Mouse (Mus musculus) T-helper 1 cell (primary cell): Measurements from ENCODE around the gene Prrc2b.

Experiments
- in situ Hi-C: fragments of 300-600 bp; cut with MboI, MseI; formaldehyde crosslinking; loops from one replicate; pipeline ENCODE4 v1.15.1; 2025; ENCODE audit warnings: high pct_unique_total_duplicates

Prrc2b gene

DNA sequence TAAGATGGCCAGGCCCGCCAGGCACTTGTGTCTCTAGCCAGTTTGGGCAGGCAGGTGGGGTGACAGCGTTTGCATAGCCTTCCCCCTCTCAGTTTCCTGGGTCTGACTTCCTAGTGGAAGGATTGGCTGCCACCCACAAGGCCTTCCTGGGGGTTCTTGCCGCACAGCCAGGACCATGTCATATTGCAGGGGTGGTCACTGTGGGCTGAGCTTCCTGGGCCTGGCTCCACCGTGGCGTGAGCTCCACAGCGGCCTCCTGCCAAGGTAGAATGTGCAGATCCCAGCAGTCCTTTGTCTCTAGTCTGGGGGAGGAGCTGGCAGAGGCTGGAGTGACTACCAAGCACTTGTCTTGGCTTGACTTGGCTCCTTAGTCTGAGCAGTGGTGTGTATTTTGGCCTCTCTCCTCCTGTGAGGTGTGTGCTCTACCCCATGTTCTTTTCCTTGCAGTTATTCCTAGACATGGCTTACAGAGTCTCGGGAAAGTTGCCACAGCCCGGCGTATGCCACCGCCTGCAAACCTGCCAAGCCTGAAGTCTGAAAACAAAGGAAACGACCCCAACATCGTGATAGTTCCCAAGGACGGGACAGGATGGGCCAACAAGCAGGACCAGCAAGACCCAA lies 31.9 kb downstream of the Prrc2b start:
- in situ Hi-C loops: no loop called here

DNA sequence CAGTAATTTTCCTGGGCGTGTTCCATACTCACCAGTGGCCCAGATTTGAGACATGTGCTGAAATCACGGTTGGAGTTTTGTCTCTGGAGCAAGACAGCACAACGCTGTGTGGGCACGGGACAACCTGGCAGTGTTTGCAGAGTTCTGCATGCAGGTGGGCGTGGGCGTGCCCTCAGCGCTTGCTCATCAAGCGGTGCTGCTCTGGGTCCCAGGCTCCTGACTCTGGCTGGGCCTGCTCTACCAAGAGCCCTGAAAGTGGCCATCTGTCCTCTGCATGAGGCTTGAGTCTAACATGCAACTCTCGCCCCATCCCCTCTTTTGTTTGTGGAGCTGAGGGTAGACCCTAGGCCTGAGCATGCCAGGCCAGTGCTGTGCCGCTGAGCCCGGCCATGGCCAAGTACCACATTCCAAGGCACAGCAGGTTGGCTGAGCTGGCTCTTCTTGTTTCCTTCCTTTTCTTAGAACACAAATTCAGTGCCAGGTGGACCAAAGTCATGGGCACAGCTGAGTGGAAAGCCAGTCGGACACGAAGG lies 36.2 kb downstream of the Prrc2b start:
- in situ Hi-C loops: no loop called here

DNA sequence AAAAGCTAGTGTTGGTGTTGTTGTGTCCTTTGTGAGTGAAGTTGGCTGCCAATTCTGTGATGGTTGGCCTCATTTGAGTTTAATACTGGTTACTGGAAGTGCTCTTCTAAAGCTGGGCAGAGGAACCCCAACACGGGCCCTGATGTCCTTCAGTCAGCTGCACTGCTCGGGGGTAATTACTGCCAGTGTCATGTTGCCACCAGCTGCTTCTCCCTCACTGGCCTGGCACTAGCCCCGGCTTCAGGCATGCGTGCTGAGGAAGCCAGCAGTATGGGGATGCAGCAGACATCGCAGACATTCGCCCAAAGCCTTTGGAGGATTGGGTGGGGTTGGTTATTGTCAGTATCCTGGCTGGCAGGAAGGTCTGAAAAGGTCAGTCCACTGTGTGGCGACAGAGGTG lies 36.8 kb downstream of the Prrc2b start:
- in situ Hi-C loops: no loop called here

DNA sequence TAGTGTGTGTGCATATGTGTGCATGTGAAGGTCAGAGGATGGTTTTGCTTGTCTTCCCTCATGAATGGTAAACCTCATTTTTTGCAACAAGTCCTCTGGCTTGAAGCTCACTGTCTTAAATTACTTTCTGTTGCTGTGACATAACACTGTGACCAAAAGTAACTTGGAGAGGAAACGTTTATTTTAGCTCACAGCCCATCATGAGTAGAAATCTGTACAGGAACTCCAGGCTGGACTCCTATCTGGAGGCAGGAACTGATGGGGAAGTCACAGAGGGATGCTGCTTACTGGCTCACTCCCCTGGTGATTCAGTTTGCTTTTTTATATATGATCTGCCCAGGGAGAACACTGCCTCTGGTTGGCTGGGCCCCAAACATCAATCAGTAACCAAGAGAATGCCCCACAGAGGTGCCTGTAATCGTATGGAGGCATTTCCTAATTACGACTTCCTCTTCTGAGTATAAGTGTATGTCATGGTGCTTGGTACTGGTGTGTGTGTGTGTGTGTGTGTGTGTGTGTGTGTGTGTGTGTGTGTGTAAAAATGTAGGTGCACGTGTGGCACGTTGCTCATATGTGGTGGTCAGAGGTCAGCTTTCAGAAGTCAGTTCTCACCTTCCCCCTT lies 38.3 kb downstream of the Prrc2b start:
- in situ Hi-C loops: no loop called here

DNA sequence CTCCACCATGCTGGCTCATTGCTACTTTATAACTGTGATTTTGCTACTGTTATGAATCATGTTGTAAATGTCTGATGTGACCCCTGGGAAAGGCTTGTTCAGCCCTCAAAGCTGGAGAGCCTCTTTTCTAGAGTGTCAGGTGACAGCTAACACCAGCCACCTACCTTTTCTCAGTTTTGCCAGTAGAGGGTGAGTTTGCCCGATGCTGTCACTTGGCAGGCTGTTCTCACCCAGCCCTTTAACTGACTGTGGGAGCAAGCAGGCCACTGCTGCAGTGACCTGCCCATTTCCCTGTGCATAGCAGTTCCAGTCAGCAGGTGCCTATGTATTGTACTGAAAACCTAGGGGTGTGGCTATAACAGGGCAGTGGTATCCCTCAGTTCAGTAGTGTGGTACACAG lies 39.7 kb downstream of the Prrc2b start:
- in situ Hi-C loops: loop anchor here (5.0 kb wide), 1 partner anchor 58 kb away; no protein-coding TSS in a partner anchor

DNA sequence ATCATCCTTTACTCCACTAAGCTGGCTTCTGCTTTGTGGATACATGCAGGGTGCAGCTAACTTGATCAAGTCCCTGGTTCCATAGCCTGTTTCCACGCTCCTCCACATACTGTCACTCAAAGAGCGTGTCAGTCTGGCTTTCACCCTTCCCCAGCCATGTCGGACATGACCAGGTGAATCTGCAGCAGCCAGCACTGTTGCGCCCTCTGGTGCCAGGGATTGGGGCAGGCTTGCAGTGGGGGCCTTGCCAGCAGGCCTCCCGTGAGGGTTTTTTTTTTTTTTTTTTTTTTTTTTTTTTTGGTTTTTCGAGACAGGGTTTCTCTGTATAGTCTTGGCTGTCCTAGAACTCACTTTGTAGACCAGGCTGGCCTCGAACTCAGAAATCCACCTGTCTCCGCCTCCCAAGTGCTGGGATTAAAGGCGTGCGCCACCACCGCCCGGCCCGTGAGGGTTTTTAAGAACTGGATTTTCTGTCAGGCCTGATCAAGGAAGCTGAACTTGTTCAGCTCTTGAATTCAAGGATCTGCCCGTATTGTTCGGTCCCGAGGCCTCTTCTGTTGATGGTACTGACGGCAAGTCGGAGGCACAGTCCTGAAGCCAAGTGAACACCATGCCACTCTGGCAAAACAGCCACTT lies 41.1 kb downstream of the Prrc2b start:
- in situ Hi-C loops: loop anchor here (5.0 kb wide), 1 partner anchor 60 kb away; no protein-coding TSS in a partner anchor

DNA sequence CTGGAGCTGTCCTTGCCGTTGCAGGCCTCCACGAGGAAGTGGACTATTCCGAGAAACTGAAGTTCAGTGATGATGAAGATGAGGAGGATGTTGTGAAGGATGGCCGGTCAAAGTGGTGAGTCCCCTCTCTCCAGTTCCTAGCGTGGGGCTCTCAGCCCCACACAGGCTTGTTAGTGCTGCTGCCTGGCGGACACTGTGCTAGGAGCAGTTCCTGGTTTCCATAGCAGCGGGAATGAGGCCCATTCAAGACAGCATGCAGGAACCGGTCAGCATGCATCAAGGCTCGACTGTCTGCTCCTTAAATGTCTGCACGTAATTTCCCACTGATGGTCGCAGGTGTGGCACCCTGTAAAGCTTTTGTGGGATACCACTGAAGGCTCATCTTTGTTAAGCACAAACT lies 48.1 kb downstream of the Prrc2b start:
- in situ Hi-C loops: no loop called here

DNA sequence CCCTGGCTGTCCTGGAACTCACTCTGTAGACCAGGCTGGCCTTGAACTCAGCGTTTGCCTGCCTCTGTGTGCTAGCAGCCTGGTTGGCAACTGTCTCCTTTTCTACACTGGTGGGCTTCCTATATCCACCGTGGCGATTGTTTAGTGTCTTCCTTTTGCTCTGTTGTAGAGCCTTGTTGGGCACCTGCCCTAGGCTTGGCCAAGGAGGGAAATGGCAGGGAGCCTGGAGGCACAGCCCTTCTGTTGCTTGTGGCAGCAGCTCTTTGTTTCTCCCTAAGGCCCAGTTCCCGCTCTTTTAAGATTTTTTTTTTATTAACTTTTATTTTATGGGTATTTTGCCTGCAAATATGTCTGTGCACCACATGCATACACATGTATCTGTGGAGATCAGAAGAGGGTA lies 49.2 kb downstream of the Prrc2b start:
- in situ Hi-C loops: no loop called here

DNA sequence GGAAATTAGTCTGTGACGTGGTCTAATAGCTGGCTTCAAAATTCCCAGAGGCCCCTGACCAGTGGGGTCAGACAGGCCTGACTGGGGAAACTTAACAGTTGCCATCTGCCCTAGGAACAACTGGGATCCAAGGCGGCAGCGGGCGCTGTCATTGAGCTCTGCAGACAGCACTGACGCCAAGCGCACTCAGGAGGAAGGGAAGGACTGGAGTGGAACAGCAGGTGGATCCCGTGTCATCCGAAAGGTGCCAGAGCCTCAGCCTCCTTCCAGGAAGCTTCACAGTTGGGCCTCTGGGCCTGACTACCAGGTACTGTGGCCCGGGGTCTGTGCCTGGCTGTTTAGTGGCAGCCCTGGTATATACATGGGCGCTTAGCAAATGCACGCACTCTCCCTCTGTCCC lies 49.8 kb downstream of the Prrc2b start:
- in situ Hi-C loops: no loop called here

DNA sequence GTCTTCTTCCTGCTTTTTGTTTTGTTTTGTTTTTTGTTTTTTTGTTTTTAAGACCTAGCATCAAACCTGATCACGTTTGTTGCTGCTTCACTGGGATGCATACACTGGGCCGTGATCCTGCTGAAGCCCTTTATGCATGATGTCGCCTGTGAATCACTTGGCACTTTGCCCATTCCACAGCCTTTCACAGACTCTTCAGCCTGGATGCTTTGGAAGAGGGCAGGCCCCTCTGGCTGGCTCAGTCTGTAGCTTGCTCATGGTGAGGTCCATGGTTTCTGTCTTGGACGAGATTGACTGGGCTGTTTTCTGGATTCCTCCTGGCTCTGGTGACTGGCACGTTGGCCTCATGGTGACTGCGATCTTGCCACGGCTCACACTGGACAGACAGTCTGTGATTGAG lies 50.6 kb downstream of the Prrc2b start:
- in situ Hi-C loops: no loop called here

DNA sequence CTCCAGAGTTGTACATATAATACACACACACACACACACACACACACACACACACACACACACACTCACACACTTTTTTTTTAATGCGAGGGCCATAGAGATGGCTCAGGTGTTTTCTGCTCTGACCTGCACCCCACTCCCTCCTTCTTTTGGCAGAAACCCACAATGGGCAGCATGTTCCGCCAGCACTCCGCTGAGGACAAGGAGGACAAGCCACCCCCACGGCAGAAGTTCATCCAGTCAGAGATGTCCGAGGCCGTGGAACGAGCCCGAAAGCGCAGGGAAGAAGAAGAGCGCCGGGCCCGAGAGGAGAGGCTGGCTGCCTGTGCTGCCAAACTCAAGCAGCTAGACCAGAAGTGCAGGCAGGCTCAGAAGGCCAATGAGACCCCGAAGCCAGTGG lies 53.0 kb downstream of the Prrc2b start:
- in situ Hi-C loops: no loop called here

DNA sequence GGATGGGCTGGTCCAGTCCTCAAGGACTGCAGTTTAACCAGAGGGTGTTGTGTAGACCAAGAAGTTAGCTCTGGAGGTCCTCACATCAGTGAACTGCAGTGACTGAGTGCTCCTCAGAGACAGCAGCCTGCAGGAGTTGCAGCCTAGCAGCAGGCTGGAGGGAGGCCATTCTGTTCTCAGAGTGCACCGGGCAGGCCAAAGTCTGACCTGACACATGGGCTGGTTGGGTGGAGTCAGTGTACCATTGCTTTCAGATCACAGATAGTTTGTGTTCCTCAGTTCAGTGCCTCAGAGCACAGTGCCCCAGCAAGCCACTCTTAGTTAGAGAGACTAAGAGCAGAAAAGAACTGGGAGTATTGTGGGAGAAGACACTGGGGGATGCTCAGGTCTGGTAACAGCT lies 56.8 kb downstream of the Prrc2b start:
- in situ Hi-C loops: no loop called here

DNA sequence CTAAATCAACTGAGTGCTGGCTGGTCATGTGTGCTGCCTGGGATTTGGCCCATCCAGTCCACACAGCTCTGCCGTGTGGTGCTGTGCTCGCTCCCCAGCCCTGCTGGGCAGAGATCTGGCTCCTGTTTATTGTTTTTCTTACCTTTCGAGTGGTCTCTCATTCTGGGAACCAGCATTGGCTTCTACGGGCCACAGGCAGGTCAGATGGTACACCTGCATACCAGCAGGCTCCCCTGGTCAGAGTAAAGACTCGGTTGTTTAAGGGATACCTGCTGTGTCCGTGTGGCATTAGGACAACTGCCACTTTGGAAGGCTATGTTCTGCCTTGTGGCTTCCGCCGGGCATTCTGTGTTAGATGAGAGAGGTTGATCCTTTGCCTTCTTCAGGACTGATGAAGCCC lies 60.8 kb downstream of the Prrc2b start:
- in situ Hi-C loops: no loop called here

DNA sequence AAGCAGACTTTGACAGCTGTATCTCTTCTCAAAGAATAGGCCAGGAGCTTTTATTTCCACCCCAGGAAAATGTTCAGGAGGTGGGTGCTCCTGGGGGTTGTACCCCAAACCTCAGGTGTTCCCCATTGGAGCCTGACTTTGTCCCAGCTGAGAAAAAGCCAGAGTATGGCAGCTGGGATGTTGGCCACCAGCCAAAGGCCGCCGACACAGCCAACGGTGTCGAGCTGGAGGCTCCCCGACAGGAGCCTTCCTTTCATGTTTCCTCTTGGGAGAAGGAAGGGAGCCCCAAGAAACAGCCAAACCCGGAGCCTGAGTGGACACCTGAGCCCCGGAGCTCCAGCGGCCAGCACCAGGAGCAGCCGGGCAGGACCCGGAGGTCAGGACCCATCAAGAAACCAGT lies 62.1 kb downstream of the Prrc2b start:
- in situ Hi-C loops: no loop called here

DNA sequence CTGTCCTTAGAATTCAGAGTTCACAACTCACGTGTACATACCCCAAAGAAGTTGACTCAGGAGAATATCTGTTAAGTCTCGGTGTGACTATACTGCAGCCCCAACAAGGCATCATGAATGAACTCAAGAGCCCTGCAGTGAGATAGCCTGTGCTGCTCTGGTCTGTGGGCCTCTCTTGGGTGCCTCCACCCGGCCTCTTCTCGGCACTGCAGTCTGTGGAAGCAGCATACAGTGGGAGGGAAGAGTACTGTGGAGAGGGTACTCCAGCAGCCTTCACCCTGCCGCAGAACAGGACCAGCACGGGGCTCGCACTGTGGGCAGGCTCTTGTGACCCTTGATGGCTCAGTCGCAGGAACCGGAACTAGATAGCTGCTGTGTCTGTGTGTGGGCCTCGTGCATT lies 64.7 kb downstream of the Prrc2b start:
- in situ Hi-C loops: no loop called here

DNA sequence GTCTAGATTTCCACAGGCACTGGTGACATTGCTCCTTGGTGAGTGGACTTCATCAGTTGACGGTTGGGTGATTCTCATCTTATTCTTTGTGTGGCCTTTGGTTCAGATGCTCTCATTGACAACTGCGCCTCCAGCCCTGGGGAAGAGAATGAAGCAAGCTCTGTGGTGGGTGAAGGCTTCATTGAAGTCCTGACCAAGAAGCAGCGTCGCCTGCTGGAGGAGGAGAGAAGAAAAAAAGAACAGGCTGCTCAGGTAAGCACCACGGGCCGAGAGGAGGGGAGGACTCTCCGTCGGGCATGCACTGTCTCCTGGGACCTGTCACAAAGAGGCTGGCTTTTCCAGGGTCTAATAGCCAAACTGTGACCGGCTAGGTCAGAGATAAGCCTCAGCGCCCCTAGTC lies 65.6 kb downstream of the Prrc2b start:
- in situ Hi-C loops: no loop called here

DNA sequence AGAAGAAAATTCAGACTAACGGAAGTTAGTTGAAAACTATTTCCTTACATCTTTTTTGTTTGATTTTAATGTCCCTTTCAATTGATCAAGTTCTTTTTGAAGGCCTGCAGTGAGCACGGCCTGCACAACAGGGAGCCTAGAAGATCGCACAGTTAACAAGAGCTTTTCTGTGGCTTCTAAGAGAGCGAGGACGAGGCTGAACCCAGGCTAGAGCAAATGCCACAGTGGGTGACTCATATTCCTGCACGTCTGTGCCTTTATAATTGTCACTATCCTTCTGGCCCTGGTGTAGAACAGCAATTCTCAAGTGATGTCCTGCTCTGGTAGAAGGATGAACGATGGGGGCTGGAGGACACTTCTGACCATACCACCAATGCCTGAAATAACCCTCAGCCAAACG lies 66.8 kb downstream of the Prrc2b start:
- in situ Hi-C loops: no loop called here

DNA sequence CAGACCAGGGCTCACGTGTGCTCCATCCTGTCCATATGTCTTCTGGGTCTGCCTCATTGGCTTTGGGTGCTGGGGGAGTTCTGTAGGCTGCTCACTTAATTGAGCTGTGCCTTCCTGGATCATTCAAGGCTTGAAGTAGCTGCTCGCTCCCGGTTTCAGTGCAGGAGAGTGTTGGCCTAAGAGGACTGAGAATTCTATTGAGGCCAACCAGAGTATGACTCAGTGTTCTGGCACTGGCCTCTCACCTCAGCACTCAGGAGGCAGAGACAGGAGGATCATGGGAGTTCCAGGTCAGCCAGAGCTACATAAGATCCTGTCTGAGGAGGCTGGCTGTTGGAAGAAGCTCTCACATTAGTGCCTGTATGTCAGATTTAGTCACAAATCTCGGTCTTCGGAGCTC lies 67.2 kb downstream of the Prrc2b start:
- in situ Hi-C loops: no loop called here

DNA sequence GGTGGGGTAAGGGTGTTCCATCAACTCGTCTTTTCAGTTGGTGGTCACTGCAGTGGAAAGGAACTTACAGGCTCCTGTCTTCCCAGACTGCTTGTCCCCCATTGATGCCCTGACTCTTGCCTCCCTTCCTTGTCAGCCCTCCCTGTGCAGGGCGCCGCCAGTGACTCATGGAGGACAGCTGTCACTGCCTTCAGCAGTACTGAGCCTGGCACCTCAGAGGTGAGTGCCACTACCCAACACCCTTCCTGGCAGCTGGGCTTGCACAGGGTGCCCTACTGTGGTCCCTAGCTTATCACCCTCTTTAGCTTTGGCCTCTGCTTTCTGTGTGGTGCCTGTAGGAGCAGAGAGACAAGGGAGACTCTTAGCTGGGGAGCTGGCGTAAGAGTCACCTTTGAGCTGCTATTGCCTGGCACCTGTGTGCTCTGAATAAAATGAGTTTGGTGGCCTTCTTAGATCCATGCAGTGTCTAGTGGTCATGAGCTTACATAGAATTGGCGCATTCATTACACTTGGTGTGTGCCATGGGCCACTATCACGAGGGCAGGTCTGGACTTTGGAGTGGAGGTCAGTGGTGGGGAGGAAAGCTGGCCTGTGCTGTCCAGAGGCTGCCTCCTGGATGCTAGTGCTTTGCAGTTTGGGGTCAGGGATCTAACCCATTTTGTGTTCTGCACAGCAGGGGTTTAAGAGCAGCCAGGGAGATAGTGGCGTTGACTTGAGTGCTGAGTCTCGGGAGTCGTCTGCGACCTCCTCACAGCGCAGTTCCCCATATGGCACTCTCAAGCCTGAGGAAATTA lies 67.9 kb downstream of the Prrc2b start:
- in situ Hi-C loops: no loop called here

DNA sequence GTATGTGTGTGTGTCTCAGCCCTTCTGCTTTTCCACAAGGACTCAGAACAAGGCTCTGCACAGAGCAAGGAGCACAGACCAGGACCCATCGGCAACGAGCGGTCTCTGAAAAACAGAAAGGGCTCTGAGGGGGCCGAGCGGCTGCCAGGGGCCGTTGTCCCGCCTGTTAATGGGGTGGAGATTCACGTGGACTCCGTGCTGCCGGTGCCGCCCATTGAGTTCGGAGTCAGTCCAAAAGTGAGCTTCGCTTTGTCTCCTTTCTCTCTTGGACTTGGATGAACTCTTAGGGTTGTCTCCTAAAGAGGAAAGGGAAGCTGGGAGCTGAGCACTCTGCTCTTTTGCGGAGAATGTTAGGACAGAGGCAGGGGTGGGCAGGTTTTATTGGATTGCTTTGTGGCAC lies 68.6 kb downstream of the Prrc2b start:
- in situ Hi-C loops: no loop called here

DNA sequence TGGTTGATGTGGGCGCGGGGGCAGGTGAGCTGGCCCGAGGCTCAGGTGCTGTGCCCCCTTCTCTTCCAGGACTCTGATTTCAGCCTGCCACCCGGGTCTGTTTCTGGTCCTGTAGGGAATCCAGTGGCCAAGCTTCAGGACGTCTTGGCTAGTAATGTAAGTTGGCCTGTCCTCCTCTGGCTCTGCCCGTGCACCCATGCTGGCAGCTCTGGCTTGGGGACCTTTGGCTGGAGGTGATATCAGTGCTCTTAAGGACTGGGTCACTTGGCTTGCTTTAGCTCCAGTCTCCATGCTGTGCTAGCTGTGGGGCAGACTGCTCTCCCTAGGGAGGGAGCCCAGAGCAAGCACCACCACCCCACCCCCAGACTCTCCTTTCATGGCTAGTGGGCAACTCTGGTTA lies 69.1 kb downstream of the Prrc2b start:
- in situ Hi-C loops: no loop called here

DNA sequence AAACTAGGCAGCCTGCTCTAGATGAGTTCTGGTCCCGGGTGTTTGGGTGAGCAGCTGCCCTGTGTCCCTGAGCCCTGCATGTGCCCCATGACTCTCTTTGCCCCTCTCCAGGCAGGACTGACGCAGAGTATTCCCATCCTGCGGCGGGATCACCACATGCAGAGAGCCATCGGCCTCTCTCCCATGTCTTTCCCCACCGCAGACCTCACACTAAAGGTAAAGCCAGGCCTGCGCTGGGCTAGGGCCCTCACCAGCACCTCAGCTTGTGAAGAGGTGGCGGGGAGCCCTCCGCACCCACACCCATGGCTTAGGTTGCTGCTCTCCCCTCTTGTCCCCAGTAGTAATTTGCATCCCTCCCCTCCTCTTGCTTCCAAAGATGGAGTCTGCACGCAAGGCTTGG lies 70.1 kb downstream of the Prrc2b start:
- in situ Hi-C loops: no loop called here
